Mouse (Mus musculus) liver, embryonic 11.5 days (tissue): ENCODE results near the gene Eef2k. TPM values are rescaled to one million over a fixed set of nuclear protein-coding genes. Genes with fewer than 3 reads are reported as not detected.

ENCODE experiments used
- ATAC-seq: fragments of 200-750 bp; cut with Nextera tagmentation; replicated peaks from 2 replicates; pipeline ENCODE4 v1.8.0; 2017; ENCODE audit warnings: moderate number of reproducible peaks, mild to moderate bottlenecking, moderate TSS enrichment, moderate library complexity; ENCODE audit not compliant: low FRiP score
- DNase-seq: peaks from one replicate; pipeline ENCODE4 v3.0.0-alpha.2; 2017; ENCODE audit warnings: low spot score
- H3K27ac ChIP-seq: fragments of 300-500 bp; sonication (generic); 2 replicates; pipeline ENCODE4 v1.5.1; 2014; ENCODE audit warnings: mild to moderate bottlenecking, low read depth, low read length, control low read depth
- H3K27me3 ChIP-seq: fragments of 300-500 bp; sonication (generic); replicated peaks from 2 replicates; pipeline ENCODE4 v1.6.1; 2014; ENCODE audit warnings: low read length, mixed read lengths; ENCODE audit not compliant: control insufficient read depth, insufficient read depth
- H3K36me3 ChIP-seq: fragments of 300-500 bp; sonication (generic); 2 replicates; pipeline ENCODE4 v1.6.1; 2014; ENCODE audit warnings: mild to moderate bottlenecking, low read length, moderate library complexity, mixed read lengths; ENCODE audit not compliant: control insufficient read depth, insufficient read depth
- H3K4me1 ChIP-seq: fragments of 300-500 bp; sonication (generic); replicated peaks from 2 replicates; pipeline ENCODE4 v1.6.1; 2014; ENCODE audit warnings: low read length, mixed read lengths; ENCODE audit not compliant: control insufficient read depth, insufficient read depth
- H3K4me2 ChIP-seq: fragments of 300-500 bp; sonication (generic); 2 replicates; pipeline ENCODE4 v1.6.1; 2014; ENCODE audit warnings: mild to moderate bottlenecking, control low read depth, moderate library complexity
- H3K4me3 ChIP-seq: fragments of 300-500 bp; sonication (generic); 2 replicates; pipeline ENCODE4 v1.5.1; 2014; ENCODE audit warnings: low read depth, low read length, control low read depth
- H3K9ac ChIP-seq: fragments of 300-500 bp; sonication (generic); 2 replicates; pipeline ENCODE4 v1.6.1; 2014; ENCODE audit warnings: low read depth, low read length, control low read depth
- H3K9me3 ChIP-seq: fragments of 300-500 bp; sonication (generic); 2 replicates; pipeline ENCODE4 v1.6.1; 2016; ENCODE audit warnings: low read length, inconsistent platforms, mixed read lengths; ENCODE audit not compliant: control insufficient read depth
- WGBS: fragments of 180-500 bp; shearing (Covaris S2); extraction: QIAGEN DNeasy Blood & Tissue Kit; methylation state at CpG from one replicate; pipeline ENCODE4 v1.1.7; 2014; 5-methylcytosine and 5-hydroxymethylcytosine counted together
- polyA plus RNA-seq: library from polyadenylated mRNA; unstranded; fragments of >200 nt; fragmentation: Nextera tagmentation; extraction: Ambion mirVana; gene quantifications from 2 replicates; pipeline ENCODE4 v1.2.1, GENCODE M21; 2014

The Eef2k gene
- polyA plus RNA-seq, 1 experiment from 2014 or later, result 23.2 TPM

GRCm38 (mm10) chr7:120860799-120861487, 18.3 kb downstream of the Eef2k start:
- peak overlapping the region; percentile 92 for H3K27ac ChIP-seq

DNA sequence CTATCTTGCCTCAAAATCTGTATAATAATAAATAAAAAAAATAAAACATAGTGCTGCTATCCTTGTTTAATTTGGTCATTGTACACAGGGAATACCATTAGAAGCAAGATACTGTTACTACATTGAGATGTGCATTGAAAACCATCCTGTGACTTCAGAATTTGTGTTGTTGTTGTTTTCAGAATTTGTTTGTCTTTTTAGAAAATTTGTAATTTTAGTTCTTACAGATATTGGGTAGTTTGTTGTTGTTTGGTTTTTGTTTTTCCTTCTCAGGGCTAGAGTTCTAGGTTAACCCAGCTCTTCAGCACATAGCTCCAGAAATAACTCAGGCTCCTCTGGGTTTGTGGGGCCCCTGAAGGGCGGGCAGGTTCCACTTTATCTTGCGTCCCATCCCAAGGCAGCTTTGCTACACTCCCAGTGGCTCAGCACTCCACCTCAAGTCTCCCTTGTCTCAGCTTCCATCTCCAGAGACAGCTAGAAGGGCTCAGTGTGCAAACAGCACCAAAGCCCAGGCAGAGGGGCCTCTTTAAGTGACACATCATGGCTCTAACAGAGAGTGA, 18.9 kb downstream of the Eef2k start:
- H3K4me1 ChIP-seq, result peaks cover 62% of the 10 kb centered on the region
- H3K27ac ChIP-seq, result peak overlapping the region; percentile 92
- H3K9ac ChIP-seq, result peak overlapping the region; percentile 63
- H3K36me3 ChIP-seq, result peaks cover 5% of the 10 kb centered on the region; the same call in 1 of the 2 replicates
- no peaks in the 10 kb centered on the region for H3K9me3 ChIP-seq
- ATAC-seq (peak; percentile 91), DNase-seq (no peak)
- no peak overlapping the region for H3K4me3 ChIP-seq
- 12% methylated on average over 2 of the region's 2 CpGs for WGBS
- peak overlapping the region; percentile 52 for H3K4me2 ChIP-seq
- no peaks in the 10 kb centered on the region for H3K27me3 ChIP-seq

More at GRCm38 (mm10) chr7:120860799-120861487, 18.3 kb downstream of the Eef2k start:
- 30% methylated on average over 10 of the region's 10 CpGs for WGBS
- Histone ChIP-seq H3K36me3 (peaks cover 5% of the 10 kb centered on the region; the same call in 1 of the 2 replicates), H3K9ac (peak overlapping the region; percentile 55; the same call in 1 of the 2 replicates), H3K4me3 (no peak overlapping the region), H3K9me3 (no peaks in the 10 kb centered on the region), H3K4me1 (peaks cover 61% of the 10 kb centered on the region), H3K27me3 (no peaks in the 10 kb centered on the region), H3K4me2 (peak overlapping the region; percentile 52; the same call in 1 of the 2 replicates)
- DNase-seq, result no peak
- no peak for ATAC-seq

- H3K4me2 ChIP-seq, result peak overlapping the region; percentile 52
- H3K9me3 ChIP-seq, result no peaks in the 10 kb centered on the region
- H3K27me3 ChIP-seq, result no peaks in the 10 kb centered on the region
- no peak for DNase-seq
- H3K36me3 ChIP-seq, result peaks cover 5% of the 10 kb centered on the region; the same call in 1 of the 2 replicates
- WGBS, result 26% methylated on average over 3 of the region's 3 CpGs
- H3K9ac ChIP-seq, result peak overlapping the region; percentile 63
- 0 out of 2 replicates have a peak, but pooled peaks have one; percentile 2 for ATAC-seq
- H3K27ac ChIP-seq, result peak overlapping the region; percentile 92
- H3K4me1 ChIP-seq, result peaks cover 63% of the 10 kb centered on the region
- H3K4me3 ChIP-seq, result no peak overlapping the region
Observed at GRCm38 (mm10) chr7:120862196-120862595, 19.6 kb downstream of the Eef2k start.

- no peak for ATAC-seq
- WGBS, result 48% methylated on average over 7 of the region's 7 CpGs
- H3K4me1 ChIP-seq, result peaks cover 65% of the 10 kb centered on the region
- H3K27me3 ChIP-seq, result no peaks in the 10 kb centered on the region
- DNase-seq, result no peak
- H3K36me3 ChIP-seq, result peaks cover 5% of the 10 kb centered on the region; the same call in 1 of the 2 replicates
- H3K27ac ChIP-seq, result peak overlapping the region; percentile 92
- peak overlapping the region; percentile 63 for H3K9ac ChIP-seq
- no peaks in the 10 kb centered on the region for H3K9me3 ChIP-seq
- H3K4me2 ChIP-seq, result no peak overlapping the region; the same call in 1 of the 2 replicates
- H3K4me3 ChIP-seq, result no peak overlapping the region
Observed at GRCm38 (mm10) chr7:120862626-120863025, 20.0 kb downstream of the Eef2k start.

GRCm38 (mm10) chr7:120863476-120863875, 20.8 kb downstream of the Eef2k start:
- no peak for DNase-seq
- H3K27me3 ChIP-seq, result no peaks in the 10 kb centered on the region
- H3K27ac ChIP-seq, result peak overlapping the region; percentile 22; the same call in 1 of the 2 replicates
- no peak overlapping the region for H3K4me3 ChIP-seq
- no peaks in the 10 kb centered on the region for H3K9me3 ChIP-seq
- peaks cover 74% of the 10 kb centered on the region for H3K4me1 ChIP-seq
- H3K9ac ChIP-seq, result 0 out of 2 replicates have a peak overlapping the region, but pooled peaks have one; percentile 21
- peaks cover 3% of the 10 kb centered on the region; the same call in 1 of the 2 replicates for H3K36me3 ChIP-seq
- ATAC-seq, result no peak
- WGBS, result 38% methylated on average over 5 of the region's 5 CpGs
- no peak overlapping the region for H3K4me2 ChIP-seq

DNA sequence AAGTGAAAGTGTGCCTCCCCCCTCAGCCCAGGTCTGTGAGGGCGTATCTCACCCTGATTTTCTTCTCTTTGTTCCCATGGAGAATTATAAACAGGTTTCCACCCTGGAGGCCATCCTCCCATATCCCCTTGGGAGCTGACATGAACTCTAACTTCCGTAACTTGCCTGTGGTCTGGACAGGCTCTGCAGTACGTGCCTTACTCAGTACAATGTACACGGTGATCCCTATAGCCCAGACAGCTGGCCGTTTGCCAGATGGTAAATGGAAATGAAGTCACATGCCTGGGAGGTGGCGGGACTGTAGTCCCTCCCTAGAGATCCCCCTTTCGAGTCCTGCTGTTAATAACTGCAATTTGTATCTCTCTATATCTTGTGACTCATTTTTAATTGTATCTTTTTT, 22.5 kb downstream of the Eef2k start:
- Histone ChIP-seq H3K4me2 (peak overlapping the region; percentile 43), H3K4me3 (no peak overlapping the region), H3K36me3 (no peaks in the 10 kb centered on the region), H3K27me3 (no peaks in the 10 kb centered on the region), H3K9ac (peak overlapping the region; percentile 42; the same call in 1 of the 2 replicates), H3K9me3 (no peaks in the 10 kb centered on the region), H3K27ac (peak overlapping the region; percentile 80), H3K4me1 (peaks cover 82% of the 10 kb centered on the region)
- ATAC-seq (peak; percentile 21; the same call in 1 of the 2 replicates), DNase-seq (peak; percentile 52)
- WGBS, result 38% methylated on average over 7 of the region's 7 CpGs

- peak overlapping the region; percentile 80 for H3K27ac ChIP-seq
- 42% methylated on average over 4 of the region's 4 CpGs for WGBS
- H3K4me1 ChIP-seq, result peaks cover 77% of the 10 kb centered on the region
- no peak overlapping the region for H3K4me3 ChIP-seq
- H3K9me3 ChIP-seq, result no peaks in the 10 kb centered on the region
- H3K36me3 ChIP-seq, result no peaks in the 10 kb centered on the region
- no peak for DNase-seq
- H3K9ac ChIP-seq, result peak overlapping the region; percentile 48
- ATAC-seq, result peak; percentile 73
- no peaks in the 10 kb centered on the region for H3K27me3 ChIP-seq
- H3K4me2 ChIP-seq, result peak overlapping the region; percentile 24
Observed at GRCm38 (mm10) chr7:120865832-120866231, 23.2 kb downstream of the Eef2k start.

DNA sequence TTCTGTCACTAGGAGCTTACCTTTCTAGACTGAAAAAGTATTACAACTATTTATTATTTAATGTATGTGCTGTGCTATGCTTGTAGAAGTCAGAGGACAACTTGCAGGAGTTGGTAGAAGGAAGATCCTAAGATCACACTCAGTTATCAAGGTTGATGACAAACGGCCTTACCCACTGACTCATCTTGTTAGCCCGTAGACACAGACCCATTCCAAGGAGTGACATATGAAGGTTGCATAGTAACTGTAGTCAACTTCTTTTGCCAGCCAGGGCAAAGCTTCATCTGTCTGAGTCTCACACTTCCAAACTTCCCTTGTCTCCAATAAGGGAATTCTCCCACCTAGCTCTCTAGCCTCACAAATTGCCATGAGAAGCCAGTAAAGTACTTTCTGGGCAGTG, 24.1 kb downstream of the Eef2k start:
- H3K4me2 ChIP-seq, result no peak overlapping the region
- no peaks in the 10 kb centered on the region for H3K36me3 ChIP-seq
- no peaks in the 10 kb centered on the region for H3K9me3 ChIP-seq
- ATAC-seq, result no peak
- H3K4me1 ChIP-seq, result peaks cover 73% of the 10 kb centered on the region
- DNase-seq, result no peak
- no peaks in the 10 kb centered on the region for H3K27me3 ChIP-seq
- H3K9ac ChIP-seq, result no peak overlapping the region
- H3K27ac ChIP-seq, result peak overlapping the region; percentile 80; the same call in 1 of the 2 replicates
- 38% methylated on average over 2 of the region's 2 CpGs for WGBS
- H3K4me3 ChIP-seq, result no peak overlapping the region
